Mouse (Mus musculus) ovary, adult 10 weeks (tissue): ENCODE data around the gene Tnn. TPM values are rescaled to one million over a fixed set of nuclear protein-coding genes. Genes with fewer than 3 reads are reported as not detected.

ENCODE experiments used
- polyA plus RNA-seq: library from polyadenylated mRNA; stranded (reverse); fragments of 350-450 nt; fragmentation: Illumina TruSeq; extraction: RNeasy Lipid Tissue Mini Kit (QIAGEN cat#74804); gene quantifications from one replicate; pipeline ENCODE4 v1.2.3, GENCODE M21; 2014

Tnn gene
- 0.20 TPM for polyA plus RNA-seq

GRCm38 (mm10) chr1:160153480-160153879, at the start of gene Tnn:
TSS of gene Tnn (minus strand) at chr1:160153580.

GRCm38 (mm10) chr1:160194529-160195336, 41.4 kb upstream of the Tnn start, which contains the start of gene Mrps14:
TSS of gene Mrps14 (plus strand) at chr1:160195215.

GRCm38 (mm10) chr1:160044237-160045021, 109.0 kb downstream of the Tnn start, which contains the start of gene 4930523C07Rik:
TSS of gene 4930523C07Rik (plus strand) at chr1:160044382.

Other genes starting within 250 kb of the Tnn start
- 13.5 TPM for gene 4930523C07Rik, start 109.2 kb downstream of the Tnn start, polyA plus RNA-seq
- 37.5 TPM for gene Mrps14, start 41.6 kb upstream of the Tnn start, polyA plus RNA-seq
- gene Cacybp, start 59.3 kb upstream of the Tnn start, polyA plus RNA-seq, result 384 TPM